Mouse (Mus musculus) liver, embryonic 12.5 days (tissue): ENCODE measurements around the gene Kcnj14. TPM values are rescaled to one million over a fixed set of nuclear protein-coding genes. Genes with fewer than 3 reads are reported as not detected.
A peak's percentile ranks its signal among the peaks of the same experiment; 100 is the strongest.

Source experiments
- ATAC-seq: fragments of 200-750 bp; cut with Nextera tagmentation; 2 replicates; pipeline ENCODE4 v1.8.0; 2017; ENCODE audit warnings: moderate number of reproducible peaks, mild to moderate bottlenecking, moderate library complexity
- H3K27ac ChIP-seq: fragments of 300-500 bp; sonication (generic); 2 replicates; pipeline ENCODE4 v1.5.1; 2016; ENCODE audit warnings: mild to moderate bottlenecking
- H3K27me3 ChIP-seq: fragments of 300-500 bp; sonication (generic); replicated peaks from 2 replicates; pipeline ENCODE4 v1.6.1; 2016; ENCODE audit warnings: mild to moderate bottlenecking, moderate library complexity
- H3K36me3 ChIP-seq: fragments of 300-500 bp; sonication (generic); 2 replicates; pipeline ENCODE4 v1.6.1; 2016; ENCODE audit warnings: mild to moderate bottlenecking, moderate library complexity
- H3K4me1 ChIP-seq: fragments of 300-500 bp; sonication (generic); 2 replicates; pipeline ENCODE4 v1.6.1; 2016
- H3K4me2 ChIP-seq: fragments of 300-500 bp; sonication (generic); 2 replicates; pipeline ENCODE4 v1.6.1; 2016; ENCODE audit warnings: mild to moderate bottlenecking, moderate library complexity
- H3K4me3 ChIP-seq: fragments of 300-500 bp; sonication (generic); 2 replicates; pipeline ENCODE4 v1.5.1; 2016; ENCODE audit warnings: mild to moderate bottlenecking, moderate library complexity
- H3K9ac ChIP-seq: fragments of 300-500 bp; sonication (generic); 2 replicates; pipeline ENCODE4 v1.6.1; 2016; ENCODE audit warnings: mild to moderate bottlenecking, moderate library complexity
- H3K9me3 ChIP-seq: fragments of 300-500 bp; sonication (generic); replicated peaks from 2 replicates; pipeline ENCODE4 v1.6.1; 2016; ENCODE audit warnings: mild to moderate bottlenecking, moderate library complexity
- WGBS: fragments of 180-500 bp; shearing (Covaris S2); methylation state at CpG from one replicate; pipeline ENCODE4 v1.1.7; 2016; ENCODE audit not compliant: insufficient replicate concordance; 5-methylcytosine and 5-hydroxymethylcytosine counted together
- polyA plus RNA-seq: library from polyadenylated mRNA; unstranded; fragments of >200 nt; fragmentation: Nextera tagmentation; extraction: Ambion mirVana; gene quantifications from 2 replicates; pipeline ENCODE4 v1.2.1, GENCODE M21; 2016

The Kcnj14 gene
- polyA plus RNA-seq, 1 experiment from 2014 or later: 0.27 TPM

- 39% methylated on average over 17 of the region's 17 CpGs for WGBS
- peaks cover 99% of the 10 kb centered on the region for H3K27me3 ChIP-seq
Observed at GRCm38 (mm10) chr7:45791756-45792490, 32.7 kb downstream of the Kcnj14 start.

GRCm38 (mm10) chr7:45790721-45791120 is 33.9 kb downstream of the Kcnj14 start:
- Histone ChIP-seq H3K27me3 (peaks cover 99% of the 10 kb centered on the region), H3K27ac (no peak overlapping the region), H3K4me3 (no peak overlapping the region), H3K4me1 (peaks cover 17% of the 10 kb centered on the region), H3K9me3 (no peaks in the 10 kb centered on the region), H3K4me2 (no peak overlapping the region), H3K36me3 (no peaks in the 10 kb centered on the region), H3K9ac (no peak overlapping the region)
- WGBS: 50% methylated on average over 6 of the region's 6 CpGs
- ATAC-seq: no peak

More at GRCm38 (mm10) chr7:45791756-45792490, 32.7 kb downstream of the Kcnj14 start:
- Histone ChIP-seq H3K27ac (no peak overlapping the region), H3K36me3 (no peaks in the 10 kb centered on the region), H3K9me3 (no peaks in the 10 kb centered on the region), H3K4me2 (no peak overlapping the region), H3K9ac (no peak overlapping the region), H3K4me3 (no peak overlapping the region), H3K4me1 (peaks cover 18% of the 10 kb centered on the region)
- ATAC-seq: no peak

- Histone ChIP-seq H3K36me3 (no peaks in the 10 kb centered on the region), H3K4me3 (no peak overlapping the region), H3K9me3 (no peaks in the 10 kb centered on the region), H3K4me2 (no peak overlapping the region; the same call in 1 of the 2 replicates), H3K27me3 (peaks cover 99% of the 10 kb centered on the region), H3K9ac (no peak overlapping the region), H3K4me1 (peaks cover 40% of the 10 kb centered on the region), H3K27ac (no peak overlapping the region)
- ATAC-seq: no peak
- 57% methylated on average over 22 of the region's 22 CpGs for WGBS
Observed at GRCm38 (mm10) chr7:45787642-45788041, 36.9 kb downstream of the Kcnj14 start.

GRCm38 (mm10) chr7:45786661-45787413 is 37.7 kb downstream of the Kcnj14 start:
- ATAC-seq: peak; percentile 43; the same call in 1 of the 2 replicates
- Histone ChIP-seq H3K36me3 (no peaks in the 10 kb centered on the region), H3K4me2 (peak overlapping the region; percentile 60), H3K4me3 (peak overlapping the region; percentile 18; the same call in 1 of the 2 replicates), H3K9ac (no peak overlapping the region), H3K27me3 (peaks cover 99% of the 10 kb centered on the region), H3K9me3 (no peaks in the 10 kb centered on the region), H3K4me1 (peaks cover 40% of the 10 kb centered on the region), H3K27ac (no peak overlapping the region)
- WGBS: 9% methylated on average over 17 of the region's 17 CpGs

- Histone ChIP-seq H3K4me3 (peak overlapping the region; percentile 18; the same call in 1 of the 2 replicates), H3K4me2 (peak overlapping the region; percentile 60), H3K27me3 (peaks cover 97% of the 10 kb centered on the region), H3K9me3 (no peaks in the 10 kb centered on the region), H3K36me3 (no peaks in the 10 kb centered on the region), H3K27ac (no peak overlapping the region), H3K9ac (no peak overlapping the region), H3K4me1 (peaks cover 40% of the 10 kb centered on the region)
- WGBS: 3% methylated on average over 14 of the region's 14 CpGs
- ATAC-seq: no peak
Observed at GRCm38 (mm10) chr7:45786136-45786578, 38.4 kb downstream of the Kcnj14 start.

GRCm38 (mm10) chr7:45785388-45786135 is 39.0 kb downstream of the Kcnj14 start:
- no peaks in the 10 kb centered on the region for H3K36me3 ChIP-seq
- no peaks in the 10 kb centered on the region for H3K9me3 ChIP-seq
- H3K4me1 ChIP-seq: peaks cover 40% of the 10 kb centered on the region
- no peak overlapping the region for H3K27ac ChIP-seq
- peak overlapping the region; percentile 37 for H3K9ac ChIP-seq
- peak overlapping the region; percentile 60 for H3K4me2 ChIP-seq
- ATAC-seq: no peak
- H3K4me3 ChIP-seq: peak overlapping the region; percentile 47
- 3% methylated on average over 41 of the region's 42 CpGs for WGBS
- peaks cover 97% of the 10 kb centered on the region for H3K27me3 ChIP-seq

GRCm38 (mm10) chr7:45784524-45785372 is 39.8 kb downstream of the Kcnj14 start, which contains the start of gene Sult2b1:
TSS of gene Sult2b1 (minus strand) at chr7:45784669.
- H3K27me3 ChIP-seq: peaks cover 94% of the 10 kb centered on the region
- peaks cover 40% of the 10 kb centered on the region for H3K4me1 ChIP-seq
- peak within 1 kb of the TSS; percentile 51 for H3K9ac ChIP-seq
- H3K4me3 ChIP-seq: peak within 1 kb of the TSS; percentile 58
- WGBS: 24% methylated on average over 20 of the region's 20 CpGs
- ATAC-seq: no peak
- H3K36me3 ChIP-seq: no peaks in the 10 kb centered on the region
- no peaks in the 10 kb centered on the region for H3K9me3 ChIP-seq
- no peak within 1 kb of the TSS for H3K27ac ChIP-seq
- H3K4me2 ChIP-seq: peak within 1 kb of the TSS; percentile 75

- peak within 1 kb of the TSS; percentile 58 for H3K4me3 ChIP-seq
- peaks cover 47% of the 10 kb centered on the region for H3K4me1 ChIP-seq
- no peaks in the 10 kb centered on the region for H3K36me3 ChIP-seq
- no peak within 1 kb of the TSS for H3K27ac ChIP-seq
- WGBS: under 1% methylated on average over 38 of the region's 38 CpGs
- peak; percentile 23; the same call in 1 of the 2 replicates for ATAC-seq
- peaks cover 94% of the 10 kb centered on the region for H3K27me3 ChIP-seq
- H3K9me3 ChIP-seq: no peaks in the 10 kb centered on the region
- peak within 1 kb of the TSS; percentile 75 for H3K4me2 ChIP-seq
- peak within 1 kb of the TSS; percentile 51 for H3K9ac ChIP-seq
Observed at GRCm38 (mm10) chr7:45783511-45784091, 41.0 kb downstream of the Kcnj14 start, which contains the start of gene Lmtk3. TSS of gene Lmtk3 (plus strand) at chr7:45783738.

GRCm38 (mm10) chr7:45782271-45782670 is 42.3 kb downstream of the Kcnj14 start:
- H3K27me3 ChIP-seq: peaks cover 92% of the 10 kb centered on the region
- no peaks in the 10 kb centered on the region for H3K36me3 ChIP-seq
- no peak for ATAC-seq
- H3K9me3 ChIP-seq: no peaks in the 10 kb centered on the region
- H3K4me1 ChIP-seq: peaks cover 45% of the 10 kb centered on the region
- H3K27ac ChIP-seq: no peak overlapping the region
- H3K9ac ChIP-seq: no peak overlapping the region
- no peak overlapping the region for H3K4me2 ChIP-seq
- WGBS: 56% methylated on average over 4 of the region's 4 CpGs
- H3K4me3 ChIP-seq: no peak overlapping the region

GRCm38 (mm10) chr7:45779081-45779641 is 45.4 kb downstream of the Kcnj14 start:
- Histone ChIP-seq H3K9ac (no peak overlapping the region), H3K4me3 (no peak overlapping the region), H3K4me2 (peak overlapping the region; percentile 43), H3K27ac (no peak overlapping the region), H3K4me1 (peaks cover 16% of the 10 kb centered on the region), H3K36me3 (no peaks in the 10 kb centered on the region), H3K9me3 (no peaks in the 10 kb centered on the region), H3K27me3 (peaks cover 71% of the 10 kb centered on the region)
- ATAC-seq: no peak
- WGBS: 16% methylated on average over 22 of the region's 22 CpGs
